Mouse (Mus musculus) spleen, adult 2 months (tissue): ENCODE data around the gene Med17. TPM values are rescaled to one million over a fixed set of nuclear protein-coding genes. Genes with fewer than 3 reads are reported as not detected.

Source experiments
- DNase-seq, 2 experiments: peaks; one replicate each; pipeline versions ENCODE4 v3.0.0 to v3.0.0-alpha.2; 2012 to 2021; ENCODE audit warnings: low spot score in 2 of 2, low read depth in 1 of 2
- H3K27ac ChIP-seq: fragments of 200-500 bp; 2 replicates; pipeline ENCODE4 v1.5.1; 2012; ENCODE audit warnings: low read length, inconsistent platforms; ENCODE audit not compliant: insufficient read depth
- H3K27me3 ChIP-seq: fragments of 200-500 bp; 2 replicates; pipeline ENCODE4 v1.6.1; 2012; ENCODE audit warnings: mild to moderate bottlenecking, moderate library complexity, low read length, inconsistent platforms; ENCODE audit not compliant: control insufficient read depth, insufficient read depth
- H3K36me3 ChIP-seq: fragments of 200-500 bp; 2 replicates; pipeline ENCODE4 v1.6.1; 2012; ENCODE audit warnings: mild to moderate bottlenecking, low read length, inconsistent platforms; ENCODE audit not compliant: control insufficient read depth, insufficient read depth
- H3K4me1 ChIP-seq: fragments of 200-500 bp; 2 replicates; pipeline ENCODE4 v1.6.1; 2011; ENCODE audit warnings: inconsistent platforms; ENCODE audit not compliant: control insufficient read depth, insufficient read depth, insufficient read length
- H3K4me3 ChIP-seq: fragments of 200-500 bp; 2 replicates; pipeline ENCODE4 v1.5.1; 2011; ENCODE audit warnings: mild to moderate bottlenecking, inconsistent platforms; ENCODE audit not compliant: insufficient read depth, insufficient read length; ENCODE audit errors: extremely low read depth
- CTCF ChIP-seq: fragments of 200-500 bp; IDR thresholded peaks from 2 replicates; pipeline ENCODE4 v1.5.1; 2011; ENCODE audit warnings: mild to moderate bottlenecking, inconsistent platforms; ENCODE audit not compliant: insufficient read depth, insufficient read length, insufficient replicate concordance; ENCODE audit errors: extremely low read depth
- POLR2A ChIP-seq: fragments of 200-500 bp; IDR thresholded peaks from 2 replicates; pipeline ENCODE4 v1.6.1; 2011; ENCODE audit warnings: low read depth, low read length, inconsistent platforms
- WGBS: fragments of 180-500 bp; shearing (Covaris S2); methylation state at CpG from one replicate; pipeline ENCODE4 v1.1.7; 2018; 5-methylcytosine and 5-hydroxymethylcytosine counted together
- polyA plus RNA-seq: library from polyadenylated mRNA; depleted of rRNA; stranded (reverse); fragments of >200 nt; gene quantifications from 2 replicates; pipeline ENCODE4 v1.2.3, GENCODE M21; 2012

The Med17 gene
- polyA plus RNA-seq, 1 experiment: 21.2 TPM

DNA sequence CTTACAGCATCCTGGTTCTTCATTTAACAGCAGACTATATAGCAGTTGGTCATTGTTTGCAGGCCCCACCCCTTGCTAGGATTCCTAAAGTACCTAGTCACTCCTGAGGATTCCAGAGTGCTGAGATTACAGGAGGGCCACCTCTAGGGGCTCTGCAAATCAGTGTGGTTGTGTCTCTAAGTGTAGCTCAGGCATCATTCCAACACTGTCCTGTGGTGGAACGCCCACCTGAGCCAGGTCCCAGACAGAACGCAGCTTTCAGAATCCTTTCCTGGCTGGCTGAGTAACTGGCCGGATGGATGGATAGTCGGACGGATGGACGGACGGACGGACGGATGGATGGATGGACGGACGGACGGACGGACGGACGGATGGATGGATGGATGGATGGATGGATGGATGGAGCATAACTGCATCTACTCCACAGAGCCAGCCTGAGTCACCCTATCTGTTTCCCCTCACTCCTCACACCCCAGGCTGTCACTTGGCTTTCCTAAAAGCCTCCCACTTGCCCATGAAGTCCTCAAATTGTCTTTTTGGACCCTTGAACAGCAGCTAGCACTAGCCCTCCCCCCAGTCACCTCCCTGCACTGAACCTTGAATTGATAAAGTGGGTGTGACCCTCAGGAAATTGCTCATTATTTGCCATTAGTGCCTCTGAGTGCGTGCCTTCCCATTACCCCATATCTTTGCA, 41.3 kb downstream of the Med17 start:
- Histone ChIP-seq H3K27ac (no peak overlapping the region), H3K27me3 (peaks cover 2% of the 10 kb centered on the region; the same call in 1 of the 2 replicates), H3K4me1 (no peaks in the 10 kb centered on the region), H3K4me3 (no peak overlapping the region), H3K36me3 (no peaks in the 10 kb centered on the region)
- no peak for DNase-seq
- TF ChIP-seq CTCF (no peak), POLR2A (no peak)
- 81% methylated on average over 16 of the region's 16 CpGs for WGBS

DNA sequence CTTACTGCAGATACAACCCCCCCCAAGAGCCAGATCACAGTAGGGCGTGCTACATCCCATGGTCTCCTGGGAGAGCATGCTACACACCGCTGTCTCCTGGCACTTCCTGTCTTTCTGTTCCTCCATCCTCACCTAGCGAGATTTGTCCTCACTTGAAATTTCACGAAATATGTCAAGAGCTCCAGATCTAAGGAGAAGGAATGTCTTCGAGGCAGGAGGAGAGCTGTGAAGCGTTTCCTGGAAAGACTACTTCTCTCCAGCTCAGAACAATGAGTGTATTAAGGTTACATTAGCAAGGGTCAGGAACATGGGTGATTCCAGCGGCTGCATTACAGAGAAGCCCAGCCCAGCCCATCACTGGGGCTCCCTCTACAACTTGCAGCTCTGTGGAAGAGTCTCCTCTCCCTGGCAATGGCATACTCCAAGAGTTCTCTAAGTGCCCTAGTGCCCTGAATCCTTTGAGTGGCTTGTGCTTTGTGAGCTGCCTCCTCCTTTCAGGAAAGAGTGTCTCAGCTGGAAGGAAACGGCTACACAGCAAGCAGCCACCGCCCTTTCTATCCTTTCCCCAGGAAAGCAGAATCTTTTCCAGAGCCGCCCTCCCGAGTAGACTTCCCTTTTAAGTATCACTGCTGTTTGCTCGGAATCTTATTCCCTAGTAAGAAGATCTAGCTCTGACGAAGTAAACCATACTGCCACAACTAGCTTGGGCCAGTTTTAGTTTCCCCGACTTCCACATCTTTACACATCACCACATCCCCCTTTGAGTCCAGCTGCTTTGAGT, 42.0 kb downstream of the Med17 start:
- Histone ChIP-seq H3K36me3 (no peaks in the 10 kb centered on the region), H3K4me1 (no peaks in the 10 kb centered on the region), H3K27ac (no peak overlapping the region), H3K4me3 (no peak overlapping the region), H3K27me3 (peaks cover 2% of the 10 kb centered on the region; the same call in 1 of the 2 replicates)
- TF ChIP-seq POLR2A (no peak), CTCF (no peak)
- DNase-seq: no peak
- 51% methylated on average over 14 of the region's 14 CpGs for WGBS

DNA sequence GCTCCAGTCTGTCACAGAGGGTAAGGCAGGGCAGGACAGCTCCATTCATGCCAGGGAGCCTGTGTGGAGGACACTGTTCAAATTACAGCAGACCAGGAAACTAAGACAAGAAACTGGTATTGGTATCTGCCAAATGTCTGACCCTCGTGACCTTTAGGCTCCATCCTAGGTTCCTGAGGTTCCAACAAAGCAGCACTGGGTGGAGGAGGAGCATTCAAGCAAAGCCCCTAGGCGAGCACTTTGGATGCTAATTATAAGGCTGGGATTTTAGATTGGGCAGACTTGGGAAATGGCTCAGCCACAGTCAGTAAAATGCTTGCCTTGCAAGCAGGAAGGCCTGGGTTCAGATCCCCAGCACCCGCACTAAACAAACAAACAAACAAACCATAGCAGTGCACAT, 43.7 kb downstream of the Med17 start:
- no peak for DNase-seq
- Histone ChIP-seq H3K27me3 (peaks cover 2% of the 10 kb centered on the region; the same call in 1 of the 2 replicates), H3K36me3 (no peaks in the 10 kb centered on the region), H3K27ac (no peak overlapping the region), H3K4me1 (no peaks in the 10 kb centered on the region), H3K4me3 (no peak overlapping the region)
- WGBS: 84% methylated on average over 3 of the region's 3 CpGs
- TF ChIP-seq POLR2A: no peak

DNA sequence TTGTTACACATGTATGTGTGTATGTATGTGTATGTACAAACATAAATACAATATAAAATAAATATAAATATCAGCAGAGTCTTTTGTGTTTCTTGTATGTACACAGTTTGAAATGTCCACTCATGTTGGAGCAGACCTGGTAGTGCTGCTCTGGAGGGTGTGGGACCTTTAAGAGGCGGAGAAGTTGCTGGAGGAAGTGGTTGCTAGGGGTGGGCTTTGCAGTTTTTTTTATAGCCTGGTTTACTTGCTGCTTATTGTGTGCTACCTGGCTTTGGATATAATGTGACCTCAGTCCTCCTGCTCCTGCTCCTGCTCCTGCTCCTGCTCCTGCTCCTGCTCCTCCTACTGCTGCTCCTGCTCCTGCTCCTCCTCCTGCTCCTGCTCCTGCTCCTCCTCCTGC, 46.1 kb downstream of the Med17 start:
- H3K27ac ChIP-seq: no peak overlapping the region
- WGBS: 91% methylated on average over 1 of the region's 1 CpGs
- H3K27me3 ChIP-seq: no peaks in the 10 kb centered on the region
- H3K4me3 ChIP-seq: no peak overlapping the region
- DNase-seq: no peak
- TF ChIP-seq CTCF (no peak), POLR2A (no peak)
- H3K36me3 ChIP-seq: no peaks in the 10 kb centered on the region
- H3K4me1 ChIP-seq: no peaks in the 10 kb centered on the region

DNA sequence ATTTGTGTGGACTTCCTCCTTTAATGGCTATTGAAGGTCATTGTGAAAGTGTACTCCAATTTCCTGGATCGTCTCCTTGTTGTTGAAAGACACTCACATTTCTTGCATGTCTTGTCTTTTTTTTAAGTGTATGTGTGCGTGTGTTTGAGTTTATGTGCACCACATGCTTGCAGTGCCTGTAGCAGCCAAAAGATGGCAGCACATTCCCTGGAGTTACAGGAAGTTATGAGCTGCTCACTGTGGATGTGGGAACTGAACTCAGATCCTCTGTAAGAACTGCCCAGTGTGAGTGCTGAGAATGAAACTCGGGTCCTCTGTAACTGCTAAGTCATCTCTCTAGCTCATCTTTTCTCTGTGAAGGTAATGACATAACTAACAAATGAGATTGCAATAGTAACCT, 47.3 kb downstream of the Med17 start:
- Histone ChIP-seq H3K27me3 (no peaks in the 10 kb centered on the region), H3K27ac (no peak overlapping the region), H3K36me3 (no peaks in the 10 kb centered on the region), H3K4me3 (no peak overlapping the region), H3K4me1 (no peaks in the 10 kb centered on the region)
- TF ChIP-seq CTCF (no peak), POLR2A (no peak)
- WGBS: 91% methylated on average over 3 of the region's 3 CpGs
- no peak for DNase-seq

DNA sequence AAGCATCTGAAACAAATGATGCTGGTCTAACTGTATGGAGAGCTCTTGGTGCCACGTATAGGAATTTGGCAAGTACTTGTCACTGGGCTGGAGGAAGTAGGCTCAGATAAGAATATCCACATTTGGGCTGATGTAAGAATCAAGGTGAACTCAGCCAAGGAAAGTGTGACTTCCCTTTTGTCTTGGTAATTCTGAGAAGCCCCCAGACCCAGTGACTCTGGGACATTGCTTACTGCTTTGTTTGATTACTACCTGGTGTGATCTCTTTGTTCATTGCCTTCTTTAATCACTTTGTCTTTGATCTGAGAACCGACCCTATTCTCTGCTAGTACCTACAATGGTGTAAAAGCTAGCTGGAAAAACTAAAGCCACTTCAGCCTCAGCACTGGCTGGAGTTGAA, 54.8 kb downstream of the Med17 start:
- 67% methylated on average over 2 of the region's 2 CpGs for WGBS
- Histone ChIP-seq H3K4me3 (no peak overlapping the region), H3K36me3 (no peaks in the 10 kb centered on the region), H3K4me1 (no peaks in the 10 kb centered on the region), H3K27ac (no peak overlapping the region), H3K27me3 (no peaks in the 10 kb centered on the region)
- TF ChIP-seq POLR2A (no peak), CTCF (no peak)
- DNase-seq: no peak

DNA sequence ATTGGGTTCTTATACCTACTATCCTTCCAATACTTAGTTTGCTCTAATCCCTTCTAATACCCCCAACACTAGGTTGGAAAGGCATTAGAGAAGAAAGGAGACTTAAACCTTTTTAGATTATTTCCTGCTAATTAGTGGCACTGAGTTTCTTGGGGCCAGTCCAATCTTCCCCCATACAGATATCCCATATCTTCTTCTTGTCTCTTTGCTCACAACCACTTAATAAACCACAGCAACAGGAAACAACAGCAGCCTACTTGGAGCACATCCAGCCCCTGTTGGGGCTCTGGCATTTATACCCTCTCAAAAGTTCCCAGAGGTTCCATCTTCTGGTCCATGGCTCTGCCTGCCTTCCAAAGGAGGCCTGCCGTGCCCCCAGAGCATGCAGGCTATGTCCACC, 66.0 kb downstream of the Med17 start:
- H3K36me3 ChIP-seq: no peaks in the 10 kb centered on the region
- no peaks in the 10 kb centered on the region for H3K4me1 ChIP-seq
- no peak overlapping the region for H3K27ac ChIP-seq
- H3K4me3 ChIP-seq: no peak overlapping the region
- WGBS: 79% methylated on average over 1 of the region's 1 CpGs
- H3K27me3 ChIP-seq: no peaks in the 10 kb centered on the region
- TF ChIP-seq POLR2A: no peak
- no peak for TF ChIP-seq CTCF
- no peak for DNase-seq
